Mouse (Mus musculus): ENCODE measurements around the gene Cenpx.

- TF ChIP-seq CTCF (IDR thresholded peaks at IDR 0.05; ENCODE audit: low read depth, low read length) (no peak), POLR2A (IDR thresholded peaks at IDR 0.05; ENCODE audit: borderline replicate concordance, low read depth, low read length) (no peak)
Observed at GRCm38 (mm10) chr11:120697741-120698140, 15.8 kb downstream of the Cenpx start.

Measured in bone marrow macrophage, adult 2 months (primary cell).